Mouse (Mus musculus): Measurements from ENCODE around the gene Pbx2.

The Pbx2 gene

GRCm38 (mm10) chr17:34583397-34583796 lies 7.7 kb upstream of the Pbx2 start:
- no peak for DNase-seq

GRCm38 (mm10) chr17:34583819-34584218 lies 7.2 kb upstream of the Pbx2 start:
- DNase-seq = no peak

- DNase-seq = no peak
These were observed 5.9 kb upstream of the Pbx2 start for GRCm38 (mm10) chr17:34585121-34585520.

- DNase-seq = no peak
These were observed 4.9 kb upstream of the Pbx2 start for GRCm38 (mm10) chr17:34585877-34586771.

GRCm38 (mm10) chr17:34586796-34587422 lies 4.2 kb upstream of the Pbx2 start:
- peak; percentile 90 for DNase-seq

GRCm38 (mm10) chr17:34587423-34587811 lies 3.6 kb upstream of the Pbx2 start:
- DNase-seq = peak; percentile 97

GRCm38 (mm10) chr17:34587814-34588213 lies 3.3 kb upstream of the Pbx2 start:
- no peak for DNase-seq

GRCm38 (mm10) chr17:34588767-34589166 lies 2.3 kb upstream of the Pbx2 start:
- DNase-seq = no peak

- no peak for DNase-seq
These were observed 1.9 kb upstream of the Pbx2 start for GRCm38 (mm10) chr17:34589206-34589605.

- no peak for DNase-seq
These were observed 1.4 kb upstream of the Pbx2 start, which contains the start of gene Gpsm3 for GRCm38 (mm10) chr17:34589681-34590101. Gpsm3 (plus strand) TSS chr17:34589806.

- no peak for DNase-seq
These were observed 695 bp upstream of the Pbx2 start for GRCm38 (mm10) chr17:34590154-34590987.

- peak; percentile 94 for DNase-seq
These were observed 919 bp downstream of the Pbx2 start for GRCm38 (mm10) chr17:34591994-34592375.

GRCm38 (mm10) chr17:34592581-34593549 lies 1.8 kb downstream of the Pbx2 start:
- no peak for DNase-seq

- DNase-seq = no peak
These were observed 2.9 kb downstream of the Pbx2 start for GRCm38 (mm10) chr17:34593752-34594525.

- no peak for DNase-seq
These were observed 5.0 kb downstream of the Pbx2 start for GRCm38 (mm10) chr17:34596098-34596497.

- DNase-seq = peak; percentile 5
These were observed 6.6 kb downstream of the Pbx2 start, which contains the start of gene Ager for GRCm38 (mm10) chr17:34597566-34598095. Ager (plus strand) TSS chr17:34597862.

- peak; percentile 5 for DNase-seq
These were observed 8.8 kb downstream of the Pbx2 start for GRCm38 (mm10) chr17:34599891-34600290.

- no peak for DNase-seq
These were observed 10.7 kb downstream of the Pbx2 start for GRCm38 (mm10) chr17:34601796-34602195.

GRCm38 (mm10) chr17:34603375-34604060 lies 12.5 kb downstream of the Pbx2 start, which contains the start of gene Rnf5:
Rnf5 (minus strand) TSS chr17:34603690.
- DNase-seq = peak; percentile 99

- DNase-seq = peak; percentile 98
These were observed 13.0 kb downstream of the Pbx2 start, which contains the start of gene Agpat1 for GRCm38 (mm10) chr17:34604061-34604508. Agpat1 (plus strand) TSS chr17:34604262.

Measured in right cerebral cortex, postnatal 14 days (tissue).